Mouse (Mus musculus) midbrain, embryonic 16.5 days (tissue): ENCODE data around the gene Dll3. TPM values are rescaled to one million over a fixed set of nuclear protein-coding genes. Genes with fewer than 3 reads are reported as not detected.

Experiments
- ATAC-seq: fragments of 200-750 bp; cut with Nextera tagmentation; 2 replicates; pipeline ENCODE4 v1.8.0; 2017; ENCODE audit warnings: moderate TSS enrichment
- H3K27ac ChIP-seq: fragments of 300-500 bp; sonication (generic); 2 replicates; pipeline ENCODE4 v1.5.1; 2014; ENCODE audit warnings: mild to moderate bottlenecking, low read length, mixed read lengths
- H3K27me3 ChIP-seq: fragments of 300-500 bp; sonication (generic); 2 replicates; pipeline ENCODE4 v1.6.1; 2014; ENCODE audit warnings: low read depth, low read length, mixed read lengths; ENCODE audit not compliant: control insufficient read depth, insufficient read depth
- H3K36me3 ChIP-seq: fragments of 300-500 bp; sonication (generic); 2 replicates; pipeline ENCODE4 v1.6.1; 2014; ENCODE audit warnings: mild to moderate bottlenecking, low read length, moderate library complexity, mixed read lengths; ENCODE audit not compliant: control insufficient read depth, insufficient read depth
- H3K4me1 ChIP-seq: fragments of 300-500 bp; sonication (generic); 2 replicates; pipeline ENCODE4 v1.6.1; 2014; ENCODE audit warnings: mild to moderate bottlenecking, low read length, mixed read lengths; ENCODE audit not compliant: control insufficient read depth, insufficient read depth
- H3K4me2 ChIP-seq: fragments of 300-500 bp; sonication (generic); 2 replicates; pipeline ENCODE4 v1.6.1; 2014; ENCODE audit warnings: mild to moderate bottlenecking, low read length, mixed read lengths
- H3K4me3 ChIP-seq: fragments of 300-500 bp; sonication (generic); 2 replicates; pipeline ENCODE4 v1.5.1; 2014; ENCODE audit warnings: low read depth, mild to moderate bottlenecking, low read length, moderate library complexity, mixed read lengths
- H3K9ac ChIP-seq: fragments of 300-500 bp; sonication (generic); 2 replicates; pipeline ENCODE4 v1.6.1; 2014; ENCODE audit warnings: low read depth, low read length, mixed read lengths
- H3K9me3 ChIP-seq: fragments of 300-500 bp; sonication (generic); replicated peaks from 2 replicates; pipeline ENCODE4 v1.6.1; 2014; ENCODE audit warnings: mild to moderate bottlenecking, low read length, mixed read lengths; ENCODE audit not compliant: control insufficient read depth, poor library complexity, severe bottlenecking
- WGBS: fragments of 180-500 bp; shearing (Covaris S2); extraction: QIAGEN DNeasy Blood & Tissue Kit; methylation state at CpG from one replicate; pipeline ENCODE4 v1.1.7; 2014; 5-methylcytosine and 5-hydroxymethylcytosine counted together
- polyA plus RNA-seq: library from polyadenylated mRNA; unstranded; fragments of >200 nt; fragmentation: Nextera tagmentation; extraction: Ambion mirVana; gene quantifications from 2 replicates; pipeline ENCODE4 v1.2.1, GENCODE M21; 2015

Dll3 gene
- polyA plus RNA-seq, 1 experiment from 2014 or later: 16.5 TPM

- WGBS: under 1% methylated on average over 35 of the region's 45 CpGs
- H3K4me3 ChIP-seq: peak within 1 kb of the TSS; percentile 87
- peaks cover 34% of the 10 kb centered on the region for H3K36me3 ChIP-seq
- peak within 1 kb of the TSS; percentile 82 for H3K27ac ChIP-seq
- no peaks in the 10 kb centered on the region for H3K9me3 ChIP-seq
- H3K4me2 ChIP-seq: peak within 1 kb of the TSS; percentile 94
- peaks cover 9% of the 10 kb centered on the region for H3K4me1 ChIP-seq
- peak; percentile 97 for ATAC-seq
- peak within 1 kb of the TSS; percentile 90 for H3K9ac ChIP-seq
- H3K27me3 ChIP-seq: no peaks in the 10 kb centered on the region
These were observed 10.0 kb upstream of the Dll3 start, which contains the start of gene Timm50 for GRCm38 (mm10) chr7:28311926-28312543. TSS of gene Timm50 (minus strand) at chr7:28312072.

GRCm38 (mm10) chr7:28311151-28311925 is 9.3 kb upstream of the Dll3 start:
- H3K9ac ChIP-seq: peak overlapping the region; percentile 90
- peaks cover 9% of the 10 kb centered on the region for H3K4me1 ChIP-seq
- H3K4me3 ChIP-seq: peak overlapping the region; percentile 87
- no peaks in the 10 kb centered on the region for H3K27me3 ChIP-seq
- H3K9me3 ChIP-seq: no peaks in the 10 kb centered on the region
- peak overlapping the region; percentile 82 for H3K27ac ChIP-seq
- peak; percentile 61; the same call in 1 of the 2 replicates for ATAC-seq
- 6% methylated on average over 35 of the region's 35 CpGs for WGBS
- peaks cover 34% of the 10 kb centered on the region for H3K36me3 ChIP-seq
- H3K4me2 ChIP-seq: peak overlapping the region; percentile 94

DNA sequence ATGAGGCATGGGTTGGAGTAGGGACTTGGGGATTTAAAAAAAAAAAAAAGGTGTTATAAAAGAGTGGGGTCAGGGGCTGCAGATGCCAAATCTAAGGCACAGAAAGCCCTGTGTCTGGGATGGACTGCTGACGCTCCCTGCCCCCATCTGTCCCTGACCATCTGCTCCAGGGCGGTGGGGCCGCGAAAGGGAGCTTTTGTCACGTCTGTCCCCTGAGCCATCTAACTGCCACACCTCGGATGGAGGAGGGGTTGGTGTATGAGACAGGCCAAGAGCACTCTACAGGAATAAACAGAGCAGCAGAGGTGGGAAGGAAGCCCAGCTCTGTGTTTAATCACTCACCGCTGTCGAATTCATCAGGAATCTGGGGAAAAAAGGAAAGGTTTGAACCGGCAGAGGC is 7.7 kb upstream of the Dll3 start:
- H3K4me3 ChIP-seq: no peak overlapping the region

DNA sequence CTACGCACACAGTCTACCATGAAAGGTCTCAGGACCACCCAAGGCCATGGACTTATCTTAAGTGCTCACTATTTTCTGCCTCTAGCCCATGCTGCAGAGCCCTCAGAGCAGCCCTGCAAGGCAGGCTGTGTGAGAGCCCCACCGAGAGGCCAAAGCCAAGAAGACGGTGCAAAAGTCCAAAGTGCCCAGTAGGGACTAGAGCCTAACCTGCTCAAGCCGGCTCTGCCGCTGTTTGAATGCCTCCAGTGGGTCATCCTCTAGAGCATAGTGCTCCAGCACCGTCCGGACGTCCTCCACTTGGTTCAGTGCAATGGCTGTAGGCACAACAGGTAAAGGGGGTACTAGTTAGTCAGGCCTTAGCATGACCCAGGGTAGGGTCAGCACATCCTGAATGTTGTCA is 4.2 kb upstream of the Dll3 start:
- no peaks in the 10 kb centered on the region for H3K9me3 ChIP-seq
- WGBS: 96% methylated on average over 8 of the region's 8 CpGs
- no peaks in the 10 kb centered on the region for H3K27me3 ChIP-seq
- no peak for ATAC-seq
- H3K4me3 ChIP-seq: no peak overlapping the region
- H3K36me3 ChIP-seq: peaks cover 31% of the 10 kb centered on the region
- no peak overlapping the region for H3K27ac ChIP-seq
- H3K4me1 ChIP-seq: peaks cover 19% of the 10 kb centered on the region
- no peak overlapping the region for H3K4me2 ChIP-seq
- no peak overlapping the region for H3K9ac ChIP-seq

More for the DNA sequence above, 7.7 kb upstream of the Dll3 start:
- H3K9me3 ChIP-seq: no peaks in the 10 kb centered on the region
- no peak overlapping the region for H3K4me2 ChIP-seq
- H3K27ac ChIP-seq: no peak overlapping the region
- 41% methylated on average over 9 of the region's 9 CpGs for WGBS
- H3K27me3 ChIP-seq: no peaks in the 10 kb centered on the region
- peaks cover 9% of the 10 kb centered on the region for H3K4me1 ChIP-seq
- H3K9ac ChIP-seq: no peak overlapping the region
- ATAC-seq: no peak
- H3K36me3 ChIP-seq: peaks cover 31% of the 10 kb centered on the region

DNA sequence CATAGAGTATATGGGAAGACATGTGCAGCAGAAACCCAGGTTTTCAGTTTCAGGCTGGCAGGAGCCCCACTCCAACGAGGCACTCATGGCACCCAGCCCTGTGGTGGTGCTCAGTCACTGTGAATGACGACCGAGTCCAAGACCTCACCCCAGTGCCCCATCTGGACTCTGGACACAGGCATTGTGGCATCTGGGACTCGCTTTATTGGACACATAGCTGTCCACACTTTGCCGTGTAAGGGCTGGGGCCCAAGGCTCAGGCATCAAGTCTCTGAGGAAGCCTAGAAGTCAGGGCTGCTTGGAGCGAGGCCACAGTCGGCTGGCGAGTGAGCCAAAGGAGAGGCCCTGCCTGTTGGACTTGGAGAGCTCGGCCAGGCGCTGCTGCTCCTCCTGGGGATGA is 3.6 kb upstream of the Dll3 start:
- Histone ChIP-seq H3K27me3 (no peaks in the 10 kb centered on the region), H3K27ac (no peak overlapping the region), H3K36me3 (peaks cover 31% of the 10 kb centered on the region), H3K4me1 (peaks cover 19% of the 10 kb centered on the region), H3K4me2 (no peak overlapping the region), H3K9me3 (no peaks in the 10 kb centered on the region), H3K4me3 (no peak overlapping the region), H3K9ac (no peak overlapping the region)
- ATAC-seq: no peak
- 93% methylated on average over 10 of the region's 10 CpGs for WGBS

DNA sequence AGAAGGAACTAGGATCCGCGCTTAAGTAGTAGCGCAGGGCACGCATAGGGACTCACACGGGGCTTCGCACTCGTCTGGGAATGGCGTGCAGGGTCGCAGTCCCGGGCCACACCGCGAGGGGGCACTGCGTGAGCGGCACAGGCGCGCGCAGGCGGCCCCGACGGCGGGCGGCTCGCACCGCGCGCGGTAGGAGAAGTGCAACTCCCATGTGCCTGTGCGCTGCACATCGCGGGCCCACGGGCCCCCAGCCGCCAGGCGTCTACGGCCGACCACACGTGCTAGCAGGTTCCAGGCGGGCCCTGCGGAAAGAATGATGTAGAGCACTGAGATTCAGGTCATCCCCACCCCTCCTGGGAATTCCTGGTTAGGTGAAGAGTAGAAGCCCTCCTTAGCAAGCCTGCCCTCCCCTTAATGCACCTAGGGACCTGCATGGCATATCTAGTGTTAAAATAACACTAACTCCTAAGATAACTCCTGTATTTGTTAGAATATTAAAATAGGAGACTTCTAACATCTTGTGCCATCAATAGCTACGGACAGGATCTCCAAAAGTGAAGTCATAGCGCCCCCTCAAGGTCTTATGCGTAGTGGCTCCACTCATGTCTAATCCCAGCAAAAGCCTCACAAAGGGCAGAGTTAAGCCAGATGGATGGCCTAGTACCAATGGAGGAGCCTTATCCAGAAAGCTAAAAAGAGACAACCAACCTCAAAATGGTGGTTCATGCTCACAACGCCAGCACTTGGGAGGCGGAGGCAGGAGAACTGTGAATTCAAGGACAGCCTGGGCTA is 3.0 kb downstream of the Dll3 start:
- H3K27me3 ChIP-seq: peaks cover 3% of the 10 kb centered on the region
- H3K9ac ChIP-seq: peak overlapping the region; percentile 13
- H3K4me2 ChIP-seq: peak overlapping the region; percentile 46
- peak overlapping the region; percentile 16 for H3K4me3 ChIP-seq
- ATAC-seq: no peak; the same call in 1 of the 2 replicates
- no peak overlapping the region for H3K27ac ChIP-seq
- WGBS: 6% methylated on average over 41 of the region's 43 CpGs
- no peaks in the 10 kb centered on the region for H3K9me3 ChIP-seq
- H3K4me1 ChIP-seq: peaks cover 26% of the 10 kb centered on the region
- no peaks in the 10 kb centered on the region for H3K36me3 ChIP-seq

GRCm38 (mm10) chr7:28294481-28294880 is 7.6 kb downstream of the Dll3 start:
- H3K9me3 ChIP-seq: no peaks in the 10 kb centered on the region
- peak overlapping the region; percentile 77 for H3K4me2 ChIP-seq
- peak overlapping the region; percentile 40; the same call in 1 of the 2 replicates for H3K27ac ChIP-seq
- peak; percentile 82 for ATAC-seq
- peaks cover 12% of the 10 kb centered on the region for H3K4me1 ChIP-seq
- H3K27me3 ChIP-seq: peaks cover 9% of the 10 kb centered on the region
- no peaks in the 10 kb centered on the region for H3K36me3 ChIP-seq
- peak overlapping the region; percentile 76 for H3K9ac ChIP-seq
- WGBS: under 1% methylated on average over 41 of the region's 63 CpGs
- H3K4me3 ChIP-seq: peak overlapping the region; percentile 57

DNA sequence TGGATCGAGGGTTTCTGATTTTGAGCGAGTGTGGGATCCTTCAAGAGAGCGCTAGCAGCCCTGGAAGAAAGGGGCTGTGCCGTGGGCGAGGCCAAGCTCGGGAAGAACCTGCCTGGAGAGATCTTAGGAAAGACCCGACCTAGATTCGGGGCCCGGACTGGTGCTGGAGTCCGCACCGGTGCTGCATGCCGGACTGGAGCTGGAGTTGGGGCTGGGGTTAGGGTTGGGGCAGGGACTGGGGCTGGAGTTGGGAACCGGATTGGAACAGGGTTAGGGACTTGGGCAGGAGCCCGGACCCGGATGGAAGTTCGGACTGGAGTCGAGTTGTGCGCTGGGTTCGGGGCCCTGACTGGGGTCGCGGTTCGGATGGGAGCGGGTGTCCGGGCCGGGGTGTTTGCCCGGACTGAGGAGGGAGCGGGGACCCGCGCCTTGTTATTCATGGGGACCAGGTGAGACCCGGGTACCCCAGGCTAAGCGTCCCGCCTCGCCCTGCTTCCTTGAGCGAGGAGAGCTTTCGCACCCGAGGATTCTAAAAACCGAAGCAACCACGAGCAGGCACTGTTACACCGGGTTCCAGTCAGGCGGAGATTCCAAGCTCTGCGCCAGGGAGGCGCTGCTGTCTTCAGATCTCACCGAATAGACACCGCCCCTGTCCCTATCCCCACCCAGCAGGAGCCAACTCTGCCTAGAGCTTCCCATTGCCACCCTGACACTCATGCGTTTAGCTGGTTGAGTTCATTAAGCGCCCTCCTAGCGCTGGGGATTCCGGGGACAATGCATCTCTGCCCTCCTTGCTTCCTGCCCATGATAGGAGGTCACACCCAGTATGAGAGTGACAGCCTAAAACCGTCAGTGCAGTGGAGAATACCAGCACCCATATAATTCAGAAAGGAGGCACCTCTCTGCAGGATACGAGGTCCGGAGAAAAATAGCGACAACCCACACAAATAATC is 11.1 kb downstream of the Dll3 start, which contains the start of gene Selenov:
TSS of gene Selenov (minus strand) at position 549 of the 953 bp plus-strand sequence.
- 2% methylated on average over 52 of the region's 52 CpGs for WGBS
- H3K36me3 ChIP-seq: no peaks in the 10 kb centered on the region
- peak within 1 kb of the TSS; percentile 59 for H3K4me2 ChIP-seq
- no peak within 1 kb of the TSS for H3K27ac ChIP-seq
- 0 out of 2 replicates have a peak, but pooled peaks have one; percentile 22 for ATAC-seq
- peaks cover 6% of the 10 kb centered on the region; the same call in 1 of the 2 replicates for H3K4me1 ChIP-seq
- H3K9me3 ChIP-seq: no peaks in the 10 kb centered on the region
- H3K4me3 ChIP-seq: peak within 1 kb of the TSS; percentile 22
- peaks cover 20% of the 10 kb centered on the region for H3K27me3 ChIP-seq
- peak within 1 kb of the TSS; percentile 44; the same call in 1 of the 2 replicates for H3K9ac ChIP-seq
